Mouse (Mus musculus) liver, adult (tissue): ENCODE results near the gene St6galnac3.

Experiments used
- GATA4 ChIP-seq: IDR thresholded peaks from 2 replicates; pipeline ENCODE4 v1.6.1; 2014; ENCODE audit warnings: mild to moderate bottlenecking, low read length; ENCODE audit not compliant: insufficient replicate concordance

The St6galnac3 gene

DNA sequence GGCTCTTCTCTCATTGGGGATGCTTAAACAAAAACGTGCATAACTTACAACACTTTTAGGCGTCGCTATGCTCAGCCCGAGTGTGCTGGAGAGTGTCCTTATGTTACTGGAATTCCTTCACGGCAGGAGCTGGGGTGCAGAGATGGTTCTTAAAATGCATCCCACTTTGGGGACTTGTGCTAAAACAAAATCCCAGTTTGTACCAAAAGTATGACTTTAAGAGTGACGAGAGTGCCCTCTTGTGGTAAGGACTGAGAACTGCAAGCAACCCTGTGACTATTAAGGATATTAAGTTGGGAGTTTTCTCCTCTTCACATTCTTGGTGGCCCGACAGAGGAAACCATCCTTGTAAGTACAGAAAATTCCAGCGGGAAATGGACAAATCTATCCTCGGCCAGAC, 69.9 kb downstream of the St6galnac3 start:
- TF ChIP-seq GATA4 = no peak

GRCm38 (mm10) chr3:153652850-153653249, 72.1 kb downstream of the St6galnac3 start:
- TF ChIP-seq GATA4 = no peak

GRCm38 (mm10) chr3:153648713-153649112, 76.3 kb downstream of the St6galnac3 start:
- TF ChIP-seq GATA4 = no peak

DNA sequence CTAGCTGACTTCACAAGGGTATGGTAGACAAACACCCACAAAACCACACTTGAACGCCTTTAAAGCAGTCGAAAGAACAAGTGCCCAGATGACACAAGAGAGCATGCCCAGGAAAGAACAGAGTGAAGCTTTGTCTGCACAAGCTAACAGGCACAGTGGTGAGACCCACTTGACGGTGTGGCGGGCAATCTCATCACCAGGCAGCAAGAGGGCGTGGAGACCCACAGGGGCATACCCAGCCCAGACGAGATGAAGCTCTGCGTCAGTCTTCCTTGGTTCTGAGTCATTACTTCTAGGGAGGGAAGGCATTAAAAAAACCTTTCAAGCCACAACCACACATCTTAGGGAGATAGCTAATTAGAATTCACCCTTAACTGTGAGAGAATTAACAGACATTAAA, 79.2 kb downstream of the St6galnac3 start:
- no peak for TF ChIP-seq GATA4

GRCm38 (mm10) chr3:153643822-153644519, 81.0 kb downstream of the St6galnac3 start:
- no peak for TF ChIP-seq GATA4

GRCm38 (mm10) chr3:153642826-153643225, 82.1 kb downstream of the St6galnac3 start:
- no peak for TF ChIP-seq GATA4

GRCm38 (mm10) chr3:153641805-153642204, 83.2 kb downstream of the St6galnac3 start:
- TF ChIP-seq GATA4 = no peak

- TF ChIP-seq GATA4 = no peak
These were observed 87.6 kb downstream of the St6galnac3 start for GRCm38 (mm10) chr3:153637336-153637735.

DNA sequence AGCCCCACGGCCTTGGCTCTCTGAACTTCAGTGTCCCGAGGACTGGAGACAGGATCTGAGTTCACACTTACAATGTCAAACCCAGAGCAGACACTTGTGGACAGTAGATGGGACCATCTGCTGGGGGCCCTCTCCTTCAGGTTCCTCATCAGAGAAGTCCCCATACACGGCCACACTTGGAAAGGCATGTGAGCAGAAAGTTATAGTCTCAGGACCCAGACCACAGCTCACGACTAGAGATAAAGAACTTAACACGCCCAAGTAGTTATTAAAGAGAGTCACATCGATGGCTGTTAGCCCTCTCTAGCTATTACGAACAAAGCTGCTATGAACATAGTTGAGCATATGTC, 88.2 kb downstream of the St6galnac3 start:
- TF ChIP-seq GATA4 = no peak

DNA sequence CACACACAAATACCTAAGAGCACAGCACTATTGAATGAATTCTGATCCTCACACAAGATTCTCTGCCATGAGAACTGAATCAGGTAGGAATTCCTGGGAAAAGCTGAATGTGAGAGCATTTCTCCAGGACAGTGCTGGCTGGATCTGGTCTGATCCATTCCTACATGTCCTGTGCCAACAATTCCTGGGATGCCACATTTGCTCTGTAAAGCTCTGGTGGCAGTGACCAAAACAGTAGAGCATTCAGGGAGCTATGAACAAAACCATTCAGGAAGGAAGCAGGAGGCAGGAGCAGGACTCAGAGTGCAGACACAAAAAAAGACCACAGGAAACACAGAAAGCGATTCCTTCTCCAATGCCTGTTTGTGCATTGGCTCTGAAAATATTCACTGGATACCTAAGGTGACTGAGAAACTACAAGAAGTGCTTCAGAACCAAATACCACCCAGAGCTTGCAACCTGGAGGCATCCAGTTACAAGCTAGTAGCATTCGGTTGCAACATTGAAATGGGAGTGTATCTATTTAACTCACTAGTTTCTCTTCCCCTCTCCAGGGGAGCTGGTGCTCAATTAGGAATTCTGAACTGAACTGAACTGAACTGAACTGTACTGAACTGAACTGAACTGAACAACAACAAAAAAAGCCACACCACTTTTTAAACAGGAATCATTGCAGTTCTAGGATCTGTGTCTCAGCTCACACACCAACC, 88.7 kb downstream of the St6galnac3 start:
- no peak for TF ChIP-seq GATA4

DNA sequence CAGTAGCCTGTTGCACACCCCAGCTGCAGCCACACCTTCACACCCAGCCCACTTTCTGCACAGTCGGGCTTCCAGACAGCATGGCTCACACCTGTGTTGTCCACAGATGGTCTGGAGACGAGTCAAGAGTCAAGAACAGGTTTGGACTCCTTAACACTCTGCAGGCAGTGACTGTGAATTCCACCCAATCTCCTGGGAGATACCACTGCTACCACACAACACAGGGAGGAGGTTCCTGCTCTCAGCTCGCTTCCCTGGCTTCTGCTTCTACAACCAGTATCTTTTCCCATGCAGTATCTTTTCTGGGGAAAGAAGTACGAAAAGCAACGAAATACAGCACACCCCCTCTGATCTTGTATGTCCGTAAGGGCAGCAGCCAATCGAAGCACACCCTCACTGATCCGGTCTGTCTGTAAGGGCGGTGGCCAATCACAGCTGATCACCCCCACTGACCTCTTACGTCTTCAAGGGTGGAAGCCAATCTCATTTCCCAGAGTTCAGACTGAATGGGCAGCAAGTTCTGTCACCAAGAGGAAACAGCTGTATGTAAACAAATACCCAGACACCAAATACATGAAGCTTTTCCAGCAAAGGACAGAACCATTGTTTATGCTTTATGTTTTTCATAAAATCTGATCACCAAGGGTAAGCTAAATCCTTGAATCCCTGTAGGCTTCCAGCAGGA, 92.8 kb downstream of the St6galnac3 start:
- TF ChIP-seq GATA4 = no peak

DNA sequence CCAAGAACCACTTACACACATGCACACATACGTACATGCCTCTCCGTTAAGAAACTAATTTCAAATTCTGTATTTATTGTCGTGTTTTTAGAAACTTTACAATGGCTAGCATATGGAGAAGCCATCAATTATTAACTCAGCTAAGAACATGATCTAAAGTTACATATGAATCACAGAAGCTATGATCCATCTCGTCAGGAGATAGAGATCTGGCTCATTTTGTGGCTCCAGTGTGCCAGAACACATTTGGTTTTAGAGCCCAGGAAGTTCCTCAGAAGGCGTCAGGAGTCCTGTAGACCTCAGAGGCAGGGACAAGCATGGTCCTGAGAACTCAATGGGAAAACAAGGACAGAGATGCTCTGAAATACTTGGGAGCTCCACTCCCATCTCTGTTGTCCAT, 98.7 kb downstream of the St6galnac3 start:
- no peak for TF ChIP-seq GATA4

- TF ChIP-seq GATA4 = no peak
These were observed 106.0 kb downstream of the St6galnac3 start for GRCm38 (mm10) chr3:153618976-153619375.

GRCm38 (mm10) chr3:153616849-153617248, 108.1 kb downstream of the St6galnac3 start:
- no peak for TF ChIP-seq GATA4

- TF ChIP-seq GATA4 = no peak
These were observed 114.7 kb downstream of the St6galnac3 start for GRCm38 (mm10) chr3:153610239-153610638.

GRCm38 (mm10) chr3:153606331-153606730, 118.6 kb downstream of the St6galnac3 start:
- TF ChIP-seq GATA4 = no peak

- no peak for TF ChIP-seq GATA4
These were observed 119.2 kb downstream of the St6galnac3 start for GRCm38 (mm10) chr3:153605767-153606098.
